Mouse (Mus musculus) heart, postnatal 0 days (tissue): ENCODE results near the gene Antxr2.

Experiments
- CTCF ChIP-seq: IDR thresholded peaks from 2 replicates; pipeline ENCODE4 v1.5.1; 2016; ENCODE audit warnings: antibody characterized with exemption, control low read depth, low read depth
- EP300 ChIP-seq: IDR thresholded peaks from 2 replicates; pipeline ENCODE4 v1.6.1; 2016; ENCODE audit warnings: antibody characterized with exemption, low read depth

GRCm38 (mm10) chr5:97966101-97966500 is 64.7 kb downstream of the Antxr2 start:
- TF ChIP-seq CTCF (no peak), EP300 (no peak)
